Mouse (Mus musculus) lung, postnatal 10 days (tissue): Measurements from ENCODE around the gene Gm26741.
A peak's percentile ranks its signal among the peaks of the same experiment; 100 is the strongest.
"Not testable (repeated sequence)": the region's sequence is repeated elsewhere in the genome, so short reads cannot be mapped to it uniquely, and the experiment has no call there.

Source experiments
- DNase-seq: peaks from one replicate; pipeline ENCODE4 v3.0.0; 2021

The Gm26741 gene

GRCm38 (mm10) chr10:52358467-52358866 lies at the start of gene Gm26741:
Gm26741 (plus strand) TSS chr10:52358767.
- DNase-seq = no peak

DNA sequence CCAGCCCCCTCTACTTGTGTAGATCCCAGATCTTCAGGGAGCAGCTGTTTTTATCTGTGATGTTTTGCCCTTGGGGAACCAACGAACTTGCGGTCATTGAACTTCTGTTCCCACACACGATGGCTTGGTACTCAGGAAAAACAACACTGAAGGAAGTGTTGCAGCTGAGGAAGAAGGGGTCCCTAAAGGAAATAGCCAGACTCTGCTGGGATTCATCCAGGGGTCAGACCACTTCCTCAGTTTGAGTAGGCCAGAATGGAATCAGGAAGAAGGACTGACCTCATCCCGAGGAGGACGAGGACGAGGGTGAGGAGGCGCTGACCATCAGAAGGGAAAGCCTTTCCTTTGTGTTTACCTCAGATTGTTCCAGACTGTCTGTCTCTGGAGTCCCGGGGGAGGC lies 49.4 kb upstream of the Gm26741 start:
- peak; percentile 70 for DNase-seq

GRCm38 (mm10) chr10:52319506-52320286 lies 38.9 kb upstream of the Gm26741 start:
- no peak for DNase-seq

GRCm38 (mm10) chr10:52321918-52322317 lies 36.6 kb upstream of the Gm26741 start:
- DNase-seq = no peak

DNA sequence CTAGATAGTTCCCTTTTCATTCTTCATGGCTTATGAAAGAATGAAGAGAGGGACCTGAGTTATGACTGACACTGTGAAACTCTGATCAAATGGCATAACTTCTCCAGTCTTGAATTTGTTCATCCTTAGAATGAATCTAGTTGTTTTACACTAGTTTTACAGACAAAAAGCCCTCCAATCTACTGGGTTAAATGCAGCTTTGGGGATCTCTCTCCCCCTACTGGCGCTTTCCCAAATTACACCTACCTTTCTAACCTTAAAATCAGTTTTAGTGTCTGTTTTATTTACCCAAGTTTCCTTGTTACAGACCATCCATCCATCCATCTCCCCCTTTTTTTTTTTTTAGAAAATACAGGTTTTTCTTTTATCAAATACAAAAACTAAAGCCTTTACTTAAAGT lies 27.6 kb upstream of the Gm26741 start:
- DNase-seq = peak; percentile 58

GRCm38 (mm10) chr10:52343324-52343723 lies 15.2 kb upstream of the Gm26741 start:
- not testable (repeated sequence) for DNase-seq

GRCm38 (mm10) chr10:52353184-52353583 lies 5.4 kb upstream of the Gm26741 start:
- DNase-seq = no peak

- no peak for DNase-seq
Observed at GRCm38 (mm10) chr10:52360241-52360735, 1.7 kb downstream of the Gm26741 start.

DNA sequence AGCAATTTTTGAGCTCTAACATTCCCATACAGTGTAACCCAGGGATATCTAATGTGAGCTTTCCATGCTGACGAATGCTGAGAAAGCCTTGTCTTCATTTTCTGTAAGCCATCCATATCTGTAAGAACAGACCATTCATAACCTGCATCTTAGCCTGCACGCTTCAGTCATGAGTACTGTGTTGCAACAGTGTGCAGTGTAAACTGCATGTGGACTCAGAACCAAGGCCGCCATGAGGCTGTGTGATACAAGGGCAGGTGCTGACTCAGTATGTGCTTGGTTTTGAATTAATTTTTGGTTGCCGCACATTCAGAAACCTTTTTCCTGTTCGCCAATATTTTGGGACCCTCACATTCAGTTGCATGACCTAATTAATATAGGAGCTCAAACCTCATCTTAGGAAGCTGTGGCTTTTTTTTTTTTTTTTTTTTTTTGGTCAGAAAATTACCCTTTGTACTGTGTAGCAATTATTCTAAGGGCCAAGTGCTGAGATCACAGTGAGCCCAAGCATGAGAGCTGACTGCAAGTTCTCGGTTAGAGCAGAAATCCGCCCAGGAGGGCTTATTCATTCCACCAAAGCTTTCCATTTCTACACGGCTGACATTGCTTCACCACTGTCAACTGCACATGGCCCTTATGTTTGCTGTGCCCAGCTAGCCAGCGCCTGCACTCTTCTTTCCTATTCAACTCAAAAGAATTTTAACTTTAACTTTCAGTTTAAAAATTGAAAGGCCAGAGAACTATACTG lies 2.5 kb downstream of the Gm26741 start:
- no peak for DNase-seq

- no peak for DNase-seq
Observed at GRCm38 (mm10) chr10:52368376-52368775, 9.8 kb downstream of the Gm26741 start.

DNA sequence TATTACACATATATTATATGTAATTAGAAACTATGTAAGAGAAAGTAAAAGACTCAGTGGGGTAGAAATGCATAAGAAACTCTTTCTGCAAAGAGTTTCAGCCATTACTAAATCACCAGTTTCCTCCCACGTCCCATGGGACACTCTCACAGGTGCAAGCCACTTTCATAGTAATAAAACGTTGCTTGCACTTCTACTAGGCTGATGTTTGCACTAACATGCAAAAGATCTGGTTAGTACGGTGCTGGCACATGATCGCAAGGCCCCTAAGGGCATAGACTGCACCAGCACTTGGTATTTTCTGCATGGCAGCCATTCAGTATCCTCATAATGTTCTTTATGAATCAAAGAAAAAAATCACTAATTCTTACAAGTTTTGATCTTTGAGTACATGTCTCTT lies 15.3 kb downstream of the Gm26741 start:
- DNase-seq = no peak

DNA sequence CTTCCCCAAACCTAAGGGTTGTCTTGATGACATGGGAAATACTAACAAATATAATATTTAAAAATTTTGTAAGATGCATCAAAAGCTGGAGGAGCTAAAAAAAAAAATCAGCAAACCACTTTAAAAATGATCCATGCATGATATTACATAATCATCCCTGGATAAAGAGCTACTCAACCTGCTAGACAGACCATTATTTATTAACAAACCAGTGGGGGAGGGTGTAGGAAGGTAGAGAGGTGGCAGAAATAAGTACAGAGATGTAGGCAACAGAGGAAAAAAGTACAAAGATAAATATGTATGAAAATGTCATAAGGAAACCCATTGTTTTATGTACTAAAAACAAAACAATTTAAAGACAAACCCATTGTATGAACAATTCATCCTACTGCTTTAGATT lies 16.1 kb downstream of the Gm26741 start:
- DNase-seq = no peak

- no peak for DNase-seq
Observed at GRCm38 (mm10) chr10:52376422-52376821, 17.9 kb downstream of the Gm26741 start.

- no peak for DNase-seq
Observed at GRCm38 (mm10) chr10:52377813-52378212, 19.2 kb downstream of the Gm26741 start.

DNA sequence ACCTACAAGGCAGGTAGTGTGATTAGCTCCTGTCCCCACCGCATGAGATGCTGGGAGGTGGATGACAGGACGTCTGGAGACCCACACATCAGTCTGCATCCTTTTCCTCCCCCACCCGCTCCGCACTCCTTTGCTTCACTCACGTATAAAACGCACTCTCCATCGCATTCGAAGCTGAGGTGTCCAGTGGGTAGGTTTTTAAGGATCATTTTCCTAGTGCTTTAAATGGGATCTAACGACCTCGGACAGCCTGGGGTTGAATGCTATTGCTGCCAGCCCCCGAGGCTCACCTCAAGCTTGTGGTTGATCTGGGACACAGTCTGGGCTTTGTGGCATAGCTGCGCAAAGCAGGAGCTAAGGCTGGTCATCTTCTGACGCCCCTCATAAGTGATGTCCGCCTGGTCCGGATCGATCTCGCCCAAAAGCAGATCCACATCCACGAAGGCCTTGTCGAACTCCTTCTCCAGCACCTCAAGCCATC lies 22.8 kb downstream of the Gm26741 start:
- DNase-seq = no peak

DNA sequence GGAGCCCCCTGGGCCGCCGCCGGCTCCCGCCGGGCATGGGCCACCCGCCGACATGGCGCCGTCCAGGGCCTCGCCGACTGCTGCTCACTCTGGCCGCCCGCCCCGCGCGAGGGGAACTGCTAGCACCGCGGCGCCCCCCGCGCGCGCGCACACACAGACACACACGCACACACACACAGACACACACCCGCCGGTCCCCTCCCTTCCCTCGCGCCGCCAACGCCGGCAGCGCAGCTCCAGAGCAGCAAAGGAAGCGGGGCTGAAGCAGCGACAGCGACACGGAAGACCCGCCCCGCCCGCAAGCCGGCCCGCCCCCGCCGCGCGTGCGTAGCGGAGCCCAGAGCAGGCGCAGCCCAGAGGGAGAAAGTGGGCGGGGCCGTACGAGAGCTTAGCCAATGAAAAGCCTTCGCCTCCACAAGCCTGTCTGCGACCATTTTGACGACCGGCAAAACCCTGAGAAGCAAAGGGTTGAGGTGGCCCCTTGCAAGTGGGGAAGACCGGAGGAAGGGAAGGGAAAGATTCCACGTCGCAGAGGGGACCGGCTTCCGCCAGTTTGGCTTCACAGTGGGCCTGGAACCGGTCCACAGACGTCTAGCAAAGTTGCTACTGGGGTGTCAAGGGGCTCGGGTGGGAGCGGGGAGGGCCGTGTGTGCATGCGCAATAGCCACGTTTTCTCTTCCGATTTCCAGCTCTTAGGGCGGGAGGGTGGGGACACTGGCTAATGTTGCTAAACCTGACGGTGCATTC lies 23.5 kb downstream of the Gm26741 start, which contains the start of gene Gopc:
Gene Gopc, minus strand, starts transcription at position 280 of the 747 bp plus-strand sequence.
- DNase-seq = peak; percentile 98

- no peak for DNase-seq
Observed at GRCm38 (mm10) chr10:52383022-52383421, 24.5 kb downstream of the Gm26741 start.

- no peak for DNase-seq
Observed at GRCm38 (mm10) chr10:52383522-52383921, 25.0 kb downstream of the Gm26741 start.

DNA sequence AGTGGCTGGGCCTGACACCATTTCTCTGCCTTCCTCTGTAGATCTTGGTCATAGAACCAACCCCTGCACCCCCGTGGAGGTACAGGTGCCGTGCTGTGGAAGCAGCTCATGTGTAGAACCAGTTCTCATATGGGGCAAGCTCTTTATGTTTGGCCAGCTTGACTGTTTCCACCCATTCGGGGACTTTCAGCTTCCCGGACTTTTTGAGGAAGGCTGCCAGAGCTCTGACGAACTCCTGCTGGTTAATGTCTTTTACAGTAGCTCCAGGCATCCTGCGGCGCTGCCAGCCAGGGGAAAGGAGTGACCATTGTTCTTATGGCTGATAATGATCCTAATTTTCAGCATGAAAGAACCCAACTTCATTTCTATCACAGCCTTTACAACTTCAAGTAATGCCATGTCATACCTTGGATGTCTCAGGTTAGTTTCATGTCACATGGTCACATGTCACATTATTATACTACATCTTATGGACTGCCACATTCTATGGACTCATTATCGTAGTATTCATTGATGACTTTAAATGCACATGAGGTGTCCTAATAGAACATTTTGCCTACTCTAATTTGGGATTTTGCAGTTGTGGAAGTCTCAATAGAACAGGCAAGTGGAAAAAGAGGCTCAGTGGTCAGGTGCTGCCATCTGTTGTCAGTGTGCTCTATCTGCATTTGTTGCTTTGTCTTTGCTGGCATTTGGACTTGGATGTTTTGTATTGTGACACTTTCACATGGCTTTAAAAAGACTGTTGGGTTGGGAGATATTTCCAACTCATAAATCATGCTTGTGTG lies 26.4 kb downstream of the Gm26741 start:
- DNase-seq = peak; percentile 72

DNA sequence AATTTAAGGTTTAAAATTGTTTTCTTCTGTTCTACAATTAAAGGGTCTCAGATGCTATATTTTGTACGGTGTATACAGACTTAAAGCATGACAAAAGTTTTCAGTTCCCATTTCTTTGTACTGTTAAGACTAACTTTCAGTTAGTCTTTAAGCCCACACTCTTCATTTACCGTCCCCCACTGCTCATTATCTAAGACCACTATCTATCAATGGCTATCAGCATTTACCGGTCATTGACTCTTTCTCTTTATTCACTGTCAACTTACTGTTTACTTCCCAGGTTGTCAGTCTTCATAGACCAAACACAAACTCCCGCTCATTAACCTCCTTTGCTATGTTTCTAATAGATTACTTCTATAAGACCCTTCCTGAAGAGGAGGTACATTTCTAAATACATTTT lies 28.6 kb downstream of the Gm26741 start:
- no peak for DNase-seq

GRCm38 (mm10) chr10:52388922-52389430 lies 30.4 kb downstream of the Gm26741 start, which contains the start of gene Nepn:
Nepn (plus strand) TSS chr10:52388972.
- no peak for DNase-seq

GRCm38 (mm10) chr10:52389438-52389837 lies 30.9 kb downstream of the Gm26741 start:
- DNase-seq = no peak
